Comparison of ENCODE assay signal across 27 mouse cellular contexts in the genomic region with DNA sequence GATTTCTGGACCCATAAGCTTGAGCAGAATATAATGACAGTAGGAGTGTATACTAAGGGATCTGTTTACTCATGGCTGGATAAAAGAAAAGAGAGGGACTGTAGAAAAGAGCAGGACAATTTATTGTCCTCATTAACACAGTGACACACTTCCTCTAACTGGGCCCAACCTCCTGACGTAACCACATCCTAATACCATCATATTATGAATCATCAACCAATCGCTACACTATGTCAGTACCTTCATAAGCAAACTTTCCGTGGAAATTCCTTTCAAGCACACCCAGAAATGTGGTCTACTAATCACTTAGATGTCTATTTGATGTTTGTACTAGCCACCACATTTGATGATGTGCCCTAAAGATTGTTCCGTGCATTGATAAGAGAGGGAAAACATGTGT.
DNase-seq lines count a peak whose midpoint lies in the region; ATAC-seq and TF ChIP-seq lines count a peak whose summit lies in the region.
"Had no signal": no experiment of that assay in that cellular context is flagged by ENCODE, and none has a peak within 500 bp of the region (broad histone marks: within the 10 kb centered on the region; RNA-seq: fewer than 3 reads in every experiment).

No protein-coding gene starts in this region.

- no peak overlapping the region for H3K9ac ChIP-seq in lung, postnatal 0 days (replicated peaks; ENCODE audit: low read depth)
- H3K9ac ChIP-seq: hindbrain, embryonic 14.5 days; liver, embryonic 14.5 days; midbrain, embryonic 13.5 days; neural tube, embryonic 13.5 days; stomach, embryonic 15.5 days had no signal

- 93% methylated on average over 4 of the region's 4 CpGs for WGBS in embryonic facial prominence, embryonic 10.5 days
- 78% methylated on average over 4 of the region's 4 CpGs for WGBS in lung, postnatal 0 days

- H3K27ac ChIP-seq in embryonic facial prominence, embryonic 10.5 days (replicated peaks), result no peak overlapping the region
- H3K27ac ChIP-seq in lung, postnatal 0 days (ENCODE audit: low read length), result no peak overlapping the region
- H3K27ac ChIP-seq: hindbrain, embryonic 14.5 days; kidney, postnatal 0 days; liver, embryonic 14.5 days; midbrain, embryonic 13.5 days; neural tube, embryonic 13.5 days; stomach, embryonic 15.5 days had no signal

- no peaks in the 10 kb centered on the region for H3K9me3 ChIP-seq in embryonic facial prominence, embryonic 10.5 days
- peaks cover 2% of the 10 kb centered on the region; the same call in 1 of the 2 replicates for H3K9me3 ChIP-seq in lung, postnatal 0 days (ENCODE audit: low read length)
- H3K9me3 ChIP-seq: G1E; midbrain, embryonic 13.5 days; neural tube, embryonic 13.5 days; stomach, embryonic 15.5 days had no signal

- H3K27me3 ChIP-seq in embryonic facial prominence, embryonic 10.5 days (replicated peaks; ENCODE audit: low read depth, poor library complexity, severe bottlenecking), result no peaks in the 10 kb centered on the region
- no peaks in the 10 kb centered on the region for H3K27me3 ChIP-seq in lung, postnatal 0 days (replicated peaks; ENCODE audit: insufficient read depth, low read length)
- H3K27me3 ChIP-seq: midbrain, embryonic 13.5 days; neural tube, embryonic 13.5 days; stomach, embryonic 15.5 days had no signal

- peaks cover 3% of the 10 kb centered on the region; the same call in 1 of the 2 replicates for H3K36me3 ChIP-seq in embryonic facial prominence, embryonic 10.5 days (replicated peaks)
- H3K36me3 ChIP-seq in lung, postnatal 0 days (ENCODE audit: insufficient read depth, low read length), result no peaks in the 10 kb centered on the region

- H3K4me1 ChIP-seq in embryonic facial prominence, embryonic 10.5 days, result no peaks in the 10 kb centered on the region
- H3K4me1 ChIP-seq in lung, postnatal 0 days (ENCODE audit: insufficient read depth, low read depth, low read length), result no peaks in the 10 kb centered on the region
- H3K4me1 ChIP-seq: midbrain, embryonic 13.5 days; neural tube, embryonic 13.5 days; stomach, embryonic 15.5 days had no signal

- H3K4me2 ChIP-seq in lung, postnatal 0 days (replicated peaks; ENCODE audit: low read depth, low read length), result no peak overlapping the region
- H3K4me2 ChIP-seq: heart, embryonic 11.5 days; hindbrain, embryonic 14.5 days; midbrain, embryonic 13.5 days; neural tube, embryonic 13.5 days; stomach, embryonic 15.5 days had no signal

- H3K4me3 ChIP-seq in embryonic facial prominence, embryonic 10.5 days, result no peak overlapping the region
- no peak overlapping the region for H3K4me3 ChIP-seq in lung, postnatal 0 days (ENCODE audit: low read depth, low read length)
- H3K4me3 ChIP-seq: midbrain, embryonic 13.5 days; neural tube, embryonic 13.5 days; stomach, embryonic 15.5 days had no signal

- peak; percentile 51 for DNase-seq in CD4-positive, CD25-positive, alpha-beta regulatory T cell, adult 2 months (ENCODE audit: low read depth, low spot score)
- DNase-seq in NIH3T3 (ENCODE audit: low read depth), result peak; percentile 18
- DNase-seq in induced T-regulatory cell, adult 2 months (ENCODE audit: low read depth), result peak; percentile 45
- DNase-seq in kidney, adult 9 months, result no peak
- DNase-seq in thymus, postnatal 4 days, result no peak
- DNase-seq in embryonic facial prominence, embryonic 10.5 days (ENCODE audit: low spot score), result no peak
- DNase-seq in lung, postnatal 0 days (ENCODE audit: low spot score), result no peak
- DNase-seq: adrenal gland, adult 8-10 months; cerebellum, adult 2 months; cerebellum, postnatal 14 days; gastrocnemius, postnatal 36 days; heart, adult 18-20 months; heart, postnatal 36 days; kidney, adult 18-20 months; liver; lung, adult 2 months; lung, postnatal 14 days; right cerebral cortex, postnatal 14 days had no signal

- ATAC-seq in lung, postnatal 0 days, result no peak
- ATAC-seq: forebrain, embryonic 14.5 days; midbrain, embryonic 13.5 days had no signal

- TF ChIP-seq CTCF in lung, postnatal 0 days (IDR thresholded peaks at IDR 0.05), result no peak

- TF ChIP-seq EP300 in lung, postnatal 0 days (IDR thresholded peaks at IDR 0.05), result no peak

Comparison
In these comparisons a context has a peak if more than half of its experiments do, and no peak if none do; other contexts are left out.
1. DNase-seq: peak in CD4-positive, CD25-positive, alpha-beta regulatory T cell, adult 2 months (single experiment), NIH3T3 (single experiment) and induced T-regulatory cell, adult 2 months (single experiment); none in kidney, adult 9 months (single experiment), thymus, postnatal 4 days (single experiment), embryonic facial prominence, embryonic 10.5 days (single experiment) and lung, postnatal 0 days (single experiment).